Mouse (Mus musculus) cerebellum, adult 11-12 months (tissue): Measurements from ENCODE around the gene Ptpra.

ENCODE experiments used
- DNase-seq: peaks from one replicate; pipeline ENCODE4 v3.0.0; 2022

Gene Ptpra

GRCm38 (mm10) chr2:130448449-130448848 lies 1.6 kb upstream of the Ptpra start:
- no peak for DNase-seq

GRCm38 (mm10) chr2:130449021-130449793 lies 871 bp upstream of the Ptpra start:
- DNase-seq: no peak

- DNase-seq: peak; percentile 75
Observed at GRCm38 (mm10) chr2:130450434-130450796, 337 bp downstream of the Ptpra start.

- no peak for DNase-seq
Observed at GRCm38 (mm10) chr2:130451086-130451726, 1.1 kb downstream of the Ptpra start.

DNA sequence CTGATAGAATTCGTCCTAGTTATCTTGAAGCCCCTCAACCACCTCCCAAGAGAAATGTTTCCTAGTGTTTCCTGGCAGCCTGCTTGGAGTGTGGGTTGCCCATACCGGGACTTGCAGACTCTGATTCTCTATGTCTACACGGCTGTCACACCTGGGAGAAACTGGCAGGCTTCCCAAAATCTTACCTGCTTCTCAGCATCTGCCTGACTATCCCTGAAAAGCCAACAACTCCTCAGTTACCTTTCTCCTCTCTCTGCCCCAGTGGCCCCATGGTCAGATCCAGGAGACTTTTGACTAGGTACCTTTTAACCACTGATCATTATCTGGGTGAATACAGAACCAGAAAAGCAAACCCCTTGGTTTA lies 1.6 kb downstream of the Ptpra start:
- DNase-seq: peak; percentile 28

DNA sequence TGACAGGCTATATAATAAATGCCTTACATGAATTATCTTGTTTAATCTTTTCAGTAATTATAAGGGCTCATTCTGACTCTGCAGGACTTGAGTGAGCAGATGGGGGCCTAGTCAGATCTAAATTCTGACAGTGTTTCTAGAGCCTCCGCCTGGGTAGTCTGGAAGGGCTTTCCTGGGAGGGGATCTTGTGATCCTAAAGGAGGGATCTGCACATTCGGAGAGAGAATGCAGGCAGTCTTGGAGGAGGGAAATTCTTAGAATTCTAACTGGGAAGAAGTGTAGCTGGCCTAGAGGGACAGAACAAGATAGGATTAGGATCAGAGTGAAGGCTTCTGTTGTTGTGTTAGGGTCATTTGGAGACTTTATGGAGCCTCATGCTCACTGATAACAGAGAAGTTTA lies 2.2 kb downstream of the Ptpra start:
- no peak for DNase-seq

DNA sequence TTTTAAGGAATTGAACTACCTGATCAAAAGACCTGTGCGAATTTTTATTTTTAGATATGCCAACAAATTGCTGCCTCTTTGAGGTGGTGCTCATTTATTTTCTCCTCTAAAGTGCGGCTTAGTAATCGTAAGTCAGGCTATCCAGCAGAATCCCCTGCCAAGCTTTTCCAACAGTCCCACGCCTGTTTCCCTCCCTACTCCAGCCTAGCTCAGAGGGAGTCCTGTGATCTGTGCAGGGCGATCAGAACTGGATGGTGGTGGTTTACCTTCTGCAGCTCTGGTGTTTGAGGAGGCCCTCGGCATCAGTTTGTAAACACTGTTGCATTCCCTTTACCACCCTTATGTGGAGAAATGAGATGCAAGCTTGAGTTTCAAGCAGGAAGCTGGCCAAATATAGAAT lies 3.3 kb downstream of the Ptpra start:
- no peak for DNase-seq

- DNase-seq: peak; percentile 74
Observed at GRCm38 (mm10) chr2:130454748-130455370, 4.8 kb downstream of the Ptpra start.

GRCm38 (mm10) chr2:130457871-130458270 lies 7.8 kb downstream of the Ptpra start:
- no peak for DNase-seq

DNA sequence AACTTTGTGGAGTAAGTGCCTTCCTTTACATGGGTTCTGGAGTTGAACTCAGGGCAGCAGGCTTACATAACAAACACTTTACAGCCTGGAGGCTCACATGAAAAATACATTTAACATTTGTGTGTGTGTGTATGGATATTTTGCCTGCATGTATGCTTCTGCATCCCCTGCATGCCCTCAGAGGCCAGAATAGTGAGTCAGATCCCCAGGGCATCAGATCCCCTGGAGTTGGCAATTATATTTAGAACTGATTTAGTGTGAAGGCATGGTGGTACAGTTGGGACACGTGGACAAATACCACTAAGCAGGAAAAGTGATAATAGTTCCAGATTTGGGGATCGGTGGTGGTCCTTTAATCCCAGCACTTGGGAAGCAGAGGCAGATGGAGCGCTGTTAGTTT lies 9.5 kb downstream of the Ptpra start:
- DNase-seq: no peak

DNA sequence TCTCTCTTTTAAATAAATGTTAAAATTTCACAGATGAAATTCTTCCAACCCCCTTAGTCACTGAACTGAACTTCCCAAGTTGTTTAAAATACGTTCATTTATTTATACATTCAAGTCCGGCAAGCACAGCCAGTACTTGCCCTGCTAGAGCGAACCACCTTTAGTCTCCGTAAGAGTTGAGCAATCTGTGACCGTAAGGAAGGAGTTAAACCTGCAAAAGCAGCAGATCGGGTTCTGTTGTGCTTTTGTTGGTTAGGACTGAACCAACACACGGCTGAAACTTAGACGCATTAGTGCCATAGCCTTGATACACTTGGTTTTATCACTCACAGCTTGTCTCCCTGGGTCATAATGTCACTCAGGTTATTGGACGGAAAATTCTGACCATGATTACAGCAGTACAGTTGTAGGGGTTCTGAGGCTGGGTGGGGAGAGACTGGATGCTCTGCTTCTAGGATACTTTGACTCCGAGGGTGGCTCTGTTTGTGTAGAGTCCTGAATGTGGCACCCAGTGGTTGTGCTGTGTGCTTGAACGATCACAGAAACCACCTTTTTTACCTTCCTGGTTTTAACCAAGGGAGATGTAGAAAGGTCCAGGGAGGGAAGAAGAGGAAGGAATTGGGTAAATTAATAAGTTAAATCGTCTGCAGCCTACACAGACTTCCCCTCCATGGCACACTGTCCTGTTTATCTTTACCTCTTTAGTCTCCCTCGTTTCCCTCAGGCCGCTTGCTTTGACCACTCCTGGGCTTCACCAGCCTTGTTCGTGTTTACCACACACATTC lies 11.4 kb downstream of the Ptpra start:
- DNase-seq: no peak

DNA sequence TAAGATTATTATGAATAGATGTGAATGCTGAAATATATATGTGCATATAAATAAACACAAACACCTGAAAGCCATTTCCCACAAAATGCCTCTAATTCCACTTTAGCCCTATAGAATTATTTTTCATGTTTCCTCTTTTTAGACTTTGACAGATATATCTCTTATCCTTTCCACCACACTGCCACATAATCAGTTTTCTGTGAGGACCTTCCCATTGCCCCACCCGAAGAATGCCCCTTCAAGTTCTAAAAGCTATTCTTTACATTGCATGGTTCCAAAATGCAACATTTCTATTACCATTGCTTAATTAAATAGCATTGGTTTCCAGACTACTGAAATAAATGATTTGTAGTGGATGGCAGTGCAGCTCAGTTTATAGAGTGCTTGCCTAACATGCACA lies 16.4 kb downstream of the Ptpra start:
- DNase-seq: no peak

DNA sequence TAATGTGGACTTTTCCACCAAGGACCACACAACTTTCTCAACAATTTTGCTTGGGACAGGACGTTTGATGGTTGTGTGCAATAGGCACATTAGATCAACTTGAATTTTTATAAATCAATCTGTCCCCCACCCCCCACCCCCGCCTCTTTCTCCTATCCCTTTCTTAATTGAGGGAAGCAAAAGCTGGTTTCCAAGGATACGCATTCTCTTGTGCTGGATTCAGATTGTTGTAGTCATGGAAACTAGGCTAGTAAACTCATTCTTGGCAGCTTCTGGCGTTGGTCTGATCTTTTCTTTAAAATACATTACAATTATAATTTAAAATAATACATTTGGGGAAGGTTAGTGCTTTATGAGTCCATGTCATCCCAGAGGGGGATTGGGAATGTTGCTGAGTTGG lies 19.3 kb downstream of the Ptpra start:
- DNase-seq: no peak

DNA sequence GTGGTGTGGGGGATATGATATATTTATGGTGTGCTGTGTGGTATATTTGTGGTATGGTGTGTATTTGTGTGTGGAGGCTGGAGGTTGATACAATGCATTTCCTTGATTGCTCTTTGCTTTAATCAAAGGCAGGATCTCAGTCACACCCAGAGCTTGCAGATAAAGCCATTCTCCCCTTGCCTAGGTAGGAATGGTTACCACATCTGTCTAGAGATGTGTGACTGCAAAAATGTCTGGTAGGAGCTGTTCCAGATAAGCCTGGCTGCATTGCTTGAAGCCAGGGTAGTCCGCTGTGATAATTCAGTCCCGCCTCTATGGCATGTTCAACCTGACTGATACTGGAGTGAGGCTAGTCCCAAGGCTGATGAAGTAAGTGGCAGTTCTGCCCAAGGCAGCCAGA lies 19.9 kb downstream of the Ptpra start:
- DNase-seq: no peak

- DNase-seq: no peak
Observed at GRCm38 (mm10) chr2:130472908-130473510, 22.9 kb downstream of the Ptpra start.

- no peak for DNase-seq
Observed at GRCm38 (mm10) chr2:130475764-130476163, 25.7 kb downstream of the Ptpra start.

GRCm38 (mm10) chr2:130476666-130477297 lies 26.7 kb downstream of the Ptpra start:
- DNase-seq: no peak

- DNase-seq: no peak
Observed at GRCm38 (mm10) chr2:130482177-130482576, 32.1 kb downstream of the Ptpra start.

- DNase-seq: no peak
Observed at GRCm38 (mm10) chr2:130482700-130483099, 32.6 kb downstream of the Ptpra start.

GRCm38 (mm10) chr2:130484206-130484605 lies 34.1 kb downstream of the Ptpra start:
- no peak for DNase-seq

DNA sequence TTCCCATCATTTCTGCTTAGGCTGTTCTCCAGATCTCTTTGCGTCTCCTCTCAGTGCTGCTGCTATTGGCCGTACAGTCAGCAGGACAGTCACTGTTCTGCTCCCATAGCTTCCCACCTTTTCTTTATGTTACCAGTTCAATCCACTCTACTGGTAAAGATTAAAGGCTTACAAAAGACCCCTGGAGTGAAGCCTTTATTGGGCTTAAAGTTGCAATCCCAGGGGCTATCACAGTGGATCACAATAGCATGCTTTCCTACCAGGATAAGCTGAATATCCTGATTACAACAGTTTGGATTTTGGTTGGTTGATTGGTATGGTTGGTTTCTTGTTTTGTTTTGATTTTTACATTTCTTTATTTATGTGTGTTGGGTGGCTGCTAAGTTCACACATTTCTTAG lies 37.9 kb downstream of the Ptpra start:
- DNase-seq: no peak

DNA sequence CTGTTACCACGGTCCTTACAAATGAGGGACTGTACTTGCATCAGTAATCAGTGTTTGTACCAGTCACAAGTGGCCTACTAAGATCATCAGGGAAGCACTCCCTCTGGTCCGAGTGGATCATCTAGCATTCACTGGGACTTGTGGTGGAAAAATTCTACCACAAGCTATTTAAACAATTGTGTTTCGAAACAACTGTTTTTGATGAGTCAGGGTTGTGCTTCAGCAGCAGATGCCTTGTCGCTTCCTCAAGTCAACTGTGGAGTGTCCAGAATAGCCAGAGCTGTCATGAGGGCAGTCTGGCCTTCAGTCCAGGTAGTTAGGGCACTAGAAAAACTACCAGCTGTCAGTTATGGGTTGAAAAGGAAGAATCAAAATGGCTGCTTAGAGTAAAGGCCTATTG lies 38.5 kb downstream of the Ptpra start:
- DNase-seq: no peak

- DNase-seq: no peak
Observed at GRCm38 (mm10) chr2:130491162-130491561, 41.1 kb downstream of the Ptpra start.
